Comparison of ENCODE assay signal across 7 mouse cellular contexts in the genomic region with DNA sequence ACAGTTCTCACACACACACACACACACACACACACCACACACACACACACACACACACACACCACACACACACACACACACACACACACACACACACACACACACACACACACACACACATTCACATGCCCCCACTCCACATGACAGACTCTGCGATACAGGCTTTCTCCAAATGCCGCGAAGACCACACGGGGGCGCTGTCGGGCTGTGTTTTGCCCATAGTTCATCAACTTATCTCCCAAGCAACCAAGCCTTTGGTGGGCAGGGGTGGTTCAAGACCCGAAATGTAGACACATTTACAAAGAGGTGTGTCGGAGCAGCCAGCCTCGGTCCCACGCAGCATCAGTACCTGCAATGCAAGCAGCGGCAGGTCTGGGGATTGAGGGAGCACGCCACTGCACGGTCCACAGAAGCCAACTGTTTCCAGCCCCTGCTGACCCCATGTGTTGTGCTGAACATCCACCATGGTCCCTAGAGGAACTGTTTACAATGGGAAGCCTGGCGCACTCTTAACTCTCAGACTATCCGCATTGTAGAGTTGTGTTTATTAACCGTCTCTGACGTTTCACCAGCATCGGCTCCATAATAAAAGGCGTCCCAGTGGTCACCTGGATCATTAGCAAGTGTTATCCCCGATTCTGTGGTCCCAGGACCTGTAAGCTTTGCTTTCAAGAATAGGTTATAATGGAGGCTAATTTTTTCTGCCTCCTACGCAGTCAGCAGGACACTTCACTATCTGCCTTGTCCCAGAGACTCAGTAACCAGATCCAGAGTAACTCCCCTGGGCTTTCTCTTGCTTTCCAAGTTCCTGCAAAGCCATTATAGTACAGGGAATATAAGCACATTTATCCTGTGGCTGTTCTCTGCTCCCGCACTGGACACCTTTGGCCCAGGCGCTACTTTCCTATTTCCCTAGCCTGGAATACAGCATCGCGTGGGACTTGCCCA. TPM values are rescaled to one million over a fixed set of nuclear protein-coding genes. Genes with fewer than 3 reads are reported as not detected.
A peak's percentile ranks its signal among the peaks of the same experiment; 100 is the strongest.
DNase-seq lines count a peak whose midpoint lies in the region; ATAC-seq lines count a peak whose summit lies in the region.

No protein-coding gene starts in this region.

- no peak overlapping the region for H3K27ac ChIP-seq in hindbrain, embryonic 14.5 days

- intact Hi-C loops in left cerebral cortex, postnatal 36 days (cut with DNase I), result loop anchor here (2.0 kb wide), 1 partner anchor 106 kb away; no protein-coding TSS in a partner anchor

- peak overlapping the region; percentile 19 for H3K4me3 ChIP-seq in hindbrain, embryonic 14.5 days (replicated peaks; ENCODE audit: low read length)

- no peak; the same call in 1 of the 2 replicates for ATAC-seq in hindbrain, embryonic 14.5 days (ENCODE audit: low FRiP score)

- DNase-seq in ZHBTc4 (ENCODE audit: low read depth, low spot score), result peak; percentile 85
- DNase-seq in cerebellum, postnatal 14 days, result peak; percentile 87 to 93
- DNase-seq in frontal cortex, postnatal 36 days (ENCODE audit: low spot score in 2 of 2), result peak; percentile 61 to 64
- DNase-seq in hindbrain, embryonic 14.5 days (ENCODE audit: low spot score), result peak; percentile 83
- DNase-seq in left cerebral cortex, postnatal 36 days (ENCODE audit: low spot score in 2 of 2), result peak; percentile 43 to 57
- DNase-seq in mesoderm, embryonic 11.5 days (ENCODE audit: low read depth, low spot score), result peak; percentile 80
- peak; percentile 81 for DNase-seq in right cerebral cortex, postnatal 4 days

- no peak overlapping the region for H3K9ac ChIP-seq in hindbrain, embryonic 14.5 days

- no peaks in the 10 kb centered on the region for H3K36me3 ChIP-seq in hindbrain, embryonic 14.5 days (replicated peaks; ENCODE audit: control insufficient read depth, insufficient read depth)

- H3K4me1 ChIP-seq in hindbrain, embryonic 14.5 days (replicated peaks; ENCODE audit: control insufficient read depth, insufficient read depth, low read length), result peaks cover 11% of the 10 kb centered on the region

- no peaks in the 10 kb centered on the region for H3K27me3 ChIP-seq in hindbrain, embryonic 14.5 days (ENCODE audit: control insufficient read depth, insufficient read depth, low read length)

- H3K4me2 ChIP-seq in hindbrain, embryonic 14.5 days (replicated peaks), result peak overlapping the region; percentile 49

- 27% methylated on average over 25 of the region's 25 CpGs for WGBS in hindbrain, embryonic 14.5 days

- H3K9me3 ChIP-seq in hindbrain, embryonic 14.5 days (ENCODE audit: control insufficient read depth, low read length), result no peaks in the 10 kb centered on the region

RNA-seq across cellular contexts. Expression of a gene that starts 18.5 kb away (rescaled TPM):
- polyA plus RNA-seq in hindbrain, embryonic 14.5 days (2014; fragmentation: Nextera tagmentation; extraction: Ambion mirVana), result not detected in 2 replicates
- not detected for total RNA-seq in left cerebral cortex, postnatal 36 days (2021)

RNA-seq across cellular contexts. Expression of a gene that starts 23.4 kb away (rescaled TPM):
- polyA plus RNA-seq in hindbrain, embryonic 14.5 days (2014; fragmentation: Nextera tagmentation; extraction: Ambion mirVana), result 99.5 and 100 TPM in 2 replicates
- total RNA-seq in left cerebral cortex, postnatal 36 days (2021), result 10 to 100 TPM; 58.9 to 60.9 TPM

RNA-seq across cellular contexts. Expression of a gene that starts 28.2 kb away (rescaled TPM):
- polyA plus RNA-seq in hindbrain, embryonic 14.5 days (2014; fragmentation: Nextera tagmentation; extraction: Ambion mirVana), result not detected in 2 replicates
- total RNA-seq in left cerebral cortex, postnatal 36 days (2021), result not detected

RNA-seq across cellular contexts. Expression of a gene that starts 41.0 kb away (rescaled TPM):
- not detected in 2 replicates for polyA plus RNA-seq in hindbrain, embryonic 14.5 days (2014; fragmentation: Nextera tagmentation; extraction: Ambion mirVana)
- not detected for total RNA-seq in left cerebral cortex, postnatal 36 days (2021)

RNA-seq across cellular contexts. Expression of a gene that starts 58.3 kb away (rescaled TPM):
- polyA plus RNA-seq in hindbrain, embryonic 14.5 days (2014; fragmentation: Nextera tagmentation; extraction: Ambion mirVana), result not detected in 2 replicates
- not detected for total RNA-seq in left cerebral cortex, postnatal 36 days (2021)
